Mouse (Mus musculus): ENCODE measurements at regions not wholly inside any gene's neighbourhood (a gene's known extent, or its start where the extent isn't known, plus 50 kb on each side); places are given as distances from the start of the nearest gene placed in this dataset.

- CTCF ChIA-PET, result no interaction called here
These were observed 231.4 kb upstream of the Rgma start for GRCm38 (mm10) chr7:73143902-73144301.

- CTCF ChIA-PET, result no interaction called here
These were observed 230.5 kb upstream of the Rgma start for GRCm38 (mm10) chr7:73144846-73145245.

DNA sequence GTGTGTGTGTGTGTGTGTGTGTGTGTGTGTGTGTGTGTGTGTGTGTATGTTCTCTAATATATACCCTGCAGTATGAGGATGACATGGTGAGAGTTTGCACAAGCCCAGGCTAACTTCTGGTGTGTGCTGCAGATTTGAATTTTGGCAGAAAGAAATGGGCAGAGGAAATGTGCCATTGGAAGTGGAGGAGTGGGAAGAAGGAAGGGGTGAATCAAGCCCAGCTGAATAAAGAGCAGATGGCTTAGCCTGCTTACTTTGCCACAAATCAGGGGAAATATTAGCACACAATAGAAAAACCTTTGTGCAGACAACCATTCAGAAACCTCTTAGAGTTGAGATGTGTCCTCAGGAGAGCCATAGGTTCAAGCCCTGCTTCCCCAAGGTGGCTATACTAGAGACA, 228.1 kb upstream of the Rgma start:
- CTCF ChIA-PET, result no interaction called here

GRCm38 (mm10) chr7:73150436-73150835, 224.9 kb upstream of the Rgma start:
- CTCF ChIA-PET, result no interaction called here

- CTCF ChIA-PET, result no interaction called here
These were observed 223.5 kb upstream of the Rgma start for GRCm38 (mm10) chr7:73151586-73152467.

GRCm38 (mm10) chr7:73153668-73154067, 221.6 kb upstream of the Rgma start:
- CTCF ChIA-PET, result no interaction called here

DNA sequence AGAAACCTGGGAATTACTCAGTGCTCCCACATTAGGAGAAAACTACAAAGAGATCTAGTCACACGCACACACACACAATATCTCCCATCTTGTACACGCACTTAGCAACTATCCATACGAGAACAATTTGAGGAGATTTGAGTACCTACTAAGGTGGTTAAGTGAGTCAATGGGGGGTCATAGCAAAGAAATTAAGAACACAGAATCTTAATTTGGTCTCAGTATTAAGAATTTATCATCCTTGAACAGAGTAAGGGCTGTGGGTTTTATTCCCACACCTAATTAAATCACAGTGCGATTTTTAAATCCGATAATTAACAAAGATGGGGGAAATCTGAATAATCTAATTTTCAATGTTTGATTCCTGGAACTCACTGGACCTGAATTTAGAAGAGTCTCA, 216.5 kb upstream of the Rgma start:
- CTCF ChIA-PET, result no interaction called here

DNA sequence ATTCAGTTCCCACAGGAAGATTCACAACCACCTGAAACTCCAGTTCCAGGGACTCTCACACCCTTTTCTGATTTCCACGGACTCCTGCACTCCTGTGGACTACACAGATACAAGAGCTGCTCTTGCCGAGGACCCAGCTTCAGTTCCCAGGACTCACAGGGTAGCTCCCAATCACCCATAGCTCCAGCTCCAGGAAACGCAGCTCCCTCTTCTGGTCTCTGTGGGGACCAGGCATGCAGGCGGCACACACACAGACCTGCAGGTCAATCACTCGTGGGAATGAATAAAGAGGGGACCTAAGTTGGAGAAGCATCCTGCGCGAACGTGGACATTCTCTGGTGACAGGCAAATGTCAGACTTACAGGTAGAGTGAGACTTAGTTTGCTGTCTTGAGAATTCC, 214.3 kb upstream of the Rgma start:
- CTCF ChIA-PET, result interaction anchor here (0.6 kb wide), 1 partner anchor 1354 kb away, joined by 6 read pairs; no protein-coding TSS in a partner anchor

GRCm38 (mm10) chr7:73163687-73164086, 211.6 kb upstream of the Rgma start:
- CTCF ChIA-PET, result no interaction called here

DNA sequence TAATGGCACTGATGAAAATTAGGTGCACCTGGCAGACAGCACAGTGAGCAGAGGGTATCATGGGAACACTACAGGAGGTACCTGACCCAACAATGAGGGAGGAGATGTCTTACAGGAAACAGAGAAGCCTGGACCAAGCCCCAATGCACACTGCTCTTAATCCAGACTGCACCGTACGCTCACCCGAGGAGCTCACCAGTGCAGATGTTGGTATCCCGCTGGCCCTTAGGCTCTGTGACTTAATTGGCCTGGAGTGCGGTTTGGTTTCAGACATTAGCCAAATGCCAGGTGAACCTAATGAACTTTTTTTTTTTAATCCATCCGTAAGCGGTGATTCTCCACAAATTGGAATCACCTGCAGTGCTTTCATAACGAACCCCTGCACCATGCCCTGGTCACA, 209.8 kb upstream of the Rgma start:
- CTCF ChIA-PET, result no interaction called here

- CTCF ChIA-PET, result no interaction called here
These were observed 205.9 kb upstream of the Rgma start for GRCm38 (mm10) chr7:73169416-73169815.

DNA sequence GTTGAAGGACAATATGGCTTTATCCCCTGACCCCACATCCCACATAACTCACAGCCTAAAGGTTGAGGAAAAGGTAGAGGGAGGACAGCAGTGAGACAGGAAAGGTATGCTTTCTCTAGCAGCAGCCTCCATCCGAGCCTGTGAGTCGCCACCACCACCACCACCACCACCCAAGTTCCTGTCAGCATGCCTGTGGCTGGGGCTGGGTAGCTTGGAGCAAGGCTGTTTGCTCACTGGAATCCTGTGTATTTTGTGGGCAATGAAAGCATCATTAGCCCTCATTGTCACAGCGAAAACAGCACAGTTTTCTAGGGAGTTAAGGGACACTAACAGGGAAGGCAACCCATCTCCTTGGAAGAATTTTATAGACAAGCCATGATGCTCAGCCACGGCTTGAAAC, 202.7 kb upstream of the Rgma start:
- CTCF ChIA-PET, result no interaction called here

DNA sequence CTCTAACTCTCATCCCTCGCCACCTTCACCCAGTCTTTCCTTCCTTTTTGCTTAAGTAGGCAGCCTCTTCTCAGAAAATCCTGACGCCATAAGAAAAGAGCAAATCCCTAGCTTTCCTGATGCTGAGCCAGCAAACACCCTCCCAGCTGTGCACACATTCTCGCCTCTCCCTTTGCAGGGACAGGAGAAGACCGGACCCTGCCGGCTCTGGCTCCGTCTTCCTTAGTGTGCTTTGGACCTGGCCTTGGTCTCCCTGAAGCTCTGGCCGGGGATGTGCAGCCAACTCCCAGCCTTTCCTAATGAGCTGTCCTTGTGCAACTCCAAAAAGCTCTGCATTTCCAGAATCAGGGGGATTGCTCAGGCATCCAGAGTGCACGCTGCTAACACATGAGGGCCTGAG, 191.5 kb upstream of the Rgma start:
- CTCF ChIA-PET, result interaction anchor here (0.6 kb wide), 1 partner anchor 120 kb away, joined by 3 read pairs; no protein-coding TSS in a partner anchor

GRCm38 (mm10) chr7:73184208-73185070, 190.9 kb upstream of the Rgma start:
- CTCF ChIA-PET, result interaction anchor here (0.6 kb wide), 1 partner anchor 120 kb away, joined by 3 read pairs; no protein-coding TSS in a partner anchor

DNA sequence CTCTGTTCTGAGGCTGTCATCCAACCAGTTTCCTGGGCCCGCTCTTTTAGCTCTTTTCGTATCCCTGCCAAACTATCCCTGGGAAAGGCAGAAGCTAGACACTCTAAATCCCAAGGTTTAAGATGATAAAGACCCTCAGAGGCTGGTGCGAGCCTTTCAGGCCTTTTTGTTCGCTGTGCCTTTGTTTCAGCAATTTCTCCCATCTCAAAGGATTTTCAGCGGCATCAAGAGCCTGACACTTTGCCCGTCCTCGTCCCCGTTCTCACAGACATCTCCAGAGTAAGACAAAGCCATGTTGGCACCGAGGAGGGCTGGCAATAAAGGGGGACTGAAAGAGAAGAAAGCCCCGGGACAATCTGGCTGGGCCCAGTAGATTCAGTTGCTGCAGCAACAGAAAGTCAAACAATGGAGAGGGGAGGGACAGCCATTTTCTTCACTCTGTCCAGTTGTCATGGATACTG, 190.2 kb upstream of the Rgma start:
- CTCF ChIA-PET, result no interaction called here

DNA sequence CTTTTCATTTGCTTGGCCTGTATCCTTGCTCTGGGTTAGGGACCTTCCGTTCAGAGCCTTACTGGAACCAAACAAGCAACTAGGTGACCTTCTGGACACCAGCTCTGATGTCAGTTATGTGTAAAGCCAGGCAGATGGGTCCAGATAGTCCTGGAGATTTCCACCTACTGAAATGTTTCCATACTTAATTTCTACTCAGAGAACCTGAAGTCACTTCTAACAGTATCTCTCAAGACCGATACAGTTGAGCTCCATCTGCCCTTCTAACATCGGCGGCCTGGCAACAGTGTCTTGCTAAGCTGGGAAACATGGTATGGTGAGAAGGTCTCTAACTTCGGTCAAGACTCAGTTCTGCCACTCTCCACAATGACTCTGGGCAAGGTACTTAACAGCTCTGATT, 189.7 kb upstream of the Rgma start:
- CTCF ChIA-PET, result no interaction called here

GRCm38 (mm10) chr7:73186501-73186900, 188.8 kb upstream of the Rgma start:
- CTCF ChIA-PET, result no interaction called here

DNA sequence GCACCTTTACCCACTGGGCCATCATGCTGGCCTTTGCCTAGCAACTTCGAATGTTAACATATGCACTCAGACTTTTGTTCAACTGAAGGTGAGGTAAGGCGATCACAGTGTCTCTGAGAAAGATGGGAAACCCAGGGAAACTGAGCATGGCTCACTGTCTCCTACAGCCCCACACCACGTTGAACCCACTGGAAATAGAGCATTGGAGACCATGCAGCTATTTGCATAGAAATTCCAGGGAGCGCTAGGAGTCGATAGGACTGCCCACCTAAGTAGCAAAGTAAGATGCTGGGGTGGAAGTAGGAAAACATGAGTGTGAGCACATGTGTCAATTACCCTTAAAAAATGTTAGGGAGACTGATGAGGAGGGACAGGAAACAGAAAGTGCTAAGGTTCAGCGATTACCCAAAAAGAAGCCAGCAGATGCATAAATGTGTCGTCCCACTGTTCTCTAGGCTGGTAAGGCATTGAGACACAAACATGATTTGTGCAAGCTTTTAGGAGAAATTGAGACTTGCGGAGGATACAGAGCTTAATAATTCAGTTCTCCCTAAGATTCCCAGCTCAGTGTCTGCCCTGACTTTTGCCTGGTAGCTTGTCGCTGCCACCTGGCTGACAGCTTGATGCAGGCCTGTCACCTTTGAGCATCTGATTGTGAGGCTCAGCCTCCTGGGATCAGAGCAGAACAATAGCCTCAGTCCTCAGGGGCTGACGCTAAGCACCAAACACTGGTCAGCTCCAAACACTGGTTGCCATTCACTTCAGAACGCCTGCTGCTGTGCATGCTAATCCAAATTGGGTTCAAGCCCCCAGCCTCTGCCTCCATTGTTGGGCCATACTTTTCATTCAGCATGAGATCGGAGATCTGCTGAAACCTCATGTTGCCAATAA, 183.7 kb upstream of the Rgma start:
- CTCF ChIA-PET, result no interaction called here

DNA sequence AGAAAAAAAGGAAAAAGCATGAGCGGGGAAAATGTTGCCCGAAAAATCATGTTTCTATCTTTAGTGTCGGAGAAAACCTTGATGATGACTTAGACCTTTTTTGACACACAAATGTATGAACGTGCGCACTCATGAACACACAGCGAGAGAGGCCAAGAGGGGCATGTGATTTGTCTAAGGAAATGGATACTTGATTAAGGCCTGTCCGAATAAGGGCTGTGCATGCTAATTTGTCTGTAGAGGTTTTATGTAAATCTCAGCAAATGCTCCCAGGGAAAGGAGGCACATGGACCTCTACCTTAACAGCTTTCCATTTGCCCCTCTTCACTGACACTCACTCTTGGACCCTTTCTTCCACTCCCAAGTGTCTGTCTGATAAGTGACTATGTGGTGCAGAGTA, 182.5 kb upstream of the Rgma start:
- CTCF ChIA-PET, result no interaction called here

- CTCF ChIA-PET, result no interaction called here
These were observed 180.0 kb upstream of the Rgma start for GRCm38 (mm10) chr7:73195306-73195705.

DNA sequence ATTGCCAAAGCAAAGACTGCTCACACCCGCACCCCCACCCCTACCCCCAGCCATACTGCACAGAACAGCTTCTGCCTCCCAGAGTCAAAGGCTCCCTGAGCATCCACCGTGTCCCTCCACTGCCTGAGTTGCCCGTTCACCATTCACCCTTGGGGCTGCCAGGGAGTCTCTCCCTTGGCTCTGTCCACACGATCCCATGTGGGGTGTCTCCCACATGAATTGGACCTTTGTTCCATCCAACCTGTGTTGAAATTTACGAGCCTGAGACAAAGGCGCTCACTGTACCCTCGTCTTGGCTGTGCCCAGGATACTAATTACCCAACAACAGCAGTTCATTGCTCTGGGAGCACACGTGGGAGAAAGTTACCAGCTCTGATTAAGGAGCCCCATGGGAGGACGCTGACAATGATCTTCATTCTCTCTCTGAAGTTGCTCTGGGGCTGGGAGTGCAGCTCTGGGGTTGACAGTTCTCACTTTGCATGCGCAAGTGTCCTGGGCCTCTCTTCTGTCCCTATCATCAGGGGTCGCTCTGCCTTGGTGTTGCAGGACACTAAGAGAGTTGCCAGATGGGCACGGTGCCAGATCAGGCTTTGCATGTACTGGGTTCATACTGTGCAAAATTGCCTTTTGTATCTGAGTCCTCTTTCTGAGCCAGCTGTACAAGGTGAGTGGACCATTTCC, 178.3 kb upstream of the Rgma start:
- CTCF ChIA-PET, result no interaction called here
